Mouse (Mus musculus) liver, embryonic 14.5 days (tissue): ENCODE data around the gene Anxa7. TPM values are rescaled to one million over a fixed set of nuclear protein-coding genes. Genes with fewer than 3 reads are reported as not detected.

Source experiments
- ATAC-seq: fragments of 200-750 bp; cut with Nextera tagmentation; 2 replicates; pipeline ENCODE4 v1.8.0; 2017; ENCODE audit warnings: moderate number of reproducible peaks, mild to moderate bottlenecking, moderate library complexity; ENCODE audit not compliant: insufficient read depth
- DNase-seq, 3 experiments: peaks; one replicate each; pipeline ENCODE4 v3.0.0-alpha.2; 2012 to 2013; ENCODE audit warnings: low read depth in 3 of 3, low spot score in 3 of 3
- H3K27ac ChIP-seq: fragments of 300-500 bp; sonication (generic); 2 replicates; pipeline ENCODE4 v1.5.1; 2014; ENCODE audit warnings: moderate library complexity, mild to moderate bottlenecking, control low read depth, inconsistent platforms
- H3K27me3 ChIP-seq: fragments of 300-500 bp; sonication (generic); 2 replicates; pipeline ENCODE4 v1.6.1; 2014; ENCODE audit warnings: mild to moderate bottlenecking, low read length, moderate library complexity; ENCODE audit not compliant: control insufficient read depth, insufficient read depth
- H3K36me3 ChIP-seq: fragments of 300-500 bp; sonication (generic); replicated peaks from 2 replicates; pipeline ENCODE4 v1.6.1; 2014; ENCODE audit warnings: low read depth; ENCODE audit not compliant: control insufficient read depth, insufficient read depth
- H3K4me1 ChIP-seq, 2 experiments: fragments of 200-500 bp in 1 of 2; fragments of 300-500 bp in 1 of 2; sonication (generic) in 1 of 2; replicated peaks; 2 replicates each; pipeline ENCODE4 v1.6.1; 2012 to 2014; ENCODE audit warnings: antibody characterized with exemption in 1 of 2, inconsistent platforms in 1 of 2, low read length in 1 of 2; ENCODE audit not compliant: control insufficient read depth in 2 of 2, insufficient read depth in 2 of 2
- H3K4me2 ChIP-seq: fragments of 300-500 bp; sonication (generic); 2 replicates; pipeline ENCODE4 v1.6.1; 2014; ENCODE audit warnings: low read depth, mild to moderate bottlenecking, control low read depth, moderate library complexity
- H3K4me3 ChIP-seq, 2 experiments: fragments of 200-500 bp in 1 of 2; fragments of 300-500 bp in 1 of 2; sonication (generic) in 1 of 2; 2 replicates each; pipeline ENCODE4 v1.5.1; 2012 to 2014; ENCODE audit warnings: low read depth in 2 of 2, low read length in 2 of 2, mild to moderate bottlenecking in 2 of 2, control low read depth in 1 of 2, inconsistent platforms in 1 of 2, moderate library complexity in 1 of 2; ENCODE audit not compliant: insufficient read depth in 1 of 2
- H3K9ac ChIP-seq: fragments of 300-500 bp; sonication (generic); replicated peaks from 2 replicates; pipeline ENCODE4 v1.6.1; 2014; ENCODE audit warnings: mild to moderate bottlenecking, control low read depth, moderate library complexity
- H3K9me3 ChIP-seq: fragments of 300-500 bp; sonication (generic); 2 replicates; pipeline ENCODE4 v1.6.1; 2016; ENCODE audit warnings: low read length, mixed read lengths; ENCODE audit not compliant: control insufficient read depth
- CTCF ChIP-seq: IDR thresholded peaks from 2 replicates; pipeline ENCODE4 v1.5.1; 2016; ENCODE audit warnings: antibody characterized with exemption, low read depth, control low read depth
- EP300 ChIP-seq: IDR thresholded peaks from 2 replicates; pipeline ENCODE4 v1.6.1; 2016; ENCODE audit warnings: antibody characterized with exemption, low read depth
- WGBS: fragments of 180-500 bp; shearing (Covaris S2); extraction: QIAGEN DNeasy Blood & Tissue Kit; methylation state at CpG from one replicate; pipeline ENCODE4 v1.1.7; 2014; ENCODE audit not compliant: insufficient replicate concordance; 5-methylcytosine and 5-hydroxymethylcytosine counted together
- polyA plus RNA-seq, 2 experiments: library from polyadenylated mRNA; depleted of rRNA in 1 of 2; stranded (reverse) in 1 of 2; unstranded in 1 of 2; fragments of >200 nt; fragmentation: Nextera tagmentation in 1 of 2; extraction: Ambion mirVana in 1 of 2; gene quantifications; 2 replicates each; pipeline versions ENCODE4 v1.2.1 to v1.2.3; 2012 to 2014

Gene Anxa7
- polyA plus RNA-seq, 2 experiments = 36.6 to 41.6 TPM

DNA sequence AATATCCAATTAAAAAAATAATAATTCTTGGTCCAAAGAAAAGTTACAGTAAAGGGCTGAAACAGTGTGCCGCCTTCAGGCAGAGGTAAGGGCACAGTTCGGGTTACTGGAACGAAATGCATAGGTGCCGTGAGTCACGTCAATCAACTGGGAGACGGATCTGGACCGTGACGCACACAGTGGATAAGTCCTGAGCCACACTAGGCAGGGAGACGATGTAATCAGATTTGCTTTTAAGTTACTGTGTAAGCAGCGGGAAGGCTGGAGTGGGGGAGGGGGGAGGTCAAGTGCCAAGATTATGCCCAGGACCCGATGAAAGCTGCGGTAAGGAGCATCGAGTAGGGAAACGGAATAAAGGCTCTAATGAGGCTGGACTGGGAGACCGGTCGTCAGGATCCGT is 37.7 kb downstream of the Anxa7 start:
- DNase-seq (no peak), ATAC-seq (no peak)
- Histone ChIP-seq H3K36me3 (no peaks in the 10 kb centered on the region), H3K9me3 (no peaks in the 10 kb centered on the region), H3K27ac (no peak overlapping the region), H3K4me3 (no peak overlapping the region), H3K27me3 (no peaks in the 10 kb centered on the region), H3K4me2 (no peak overlapping the region), H3K9ac (no peak overlapping the region), H3K4me1 (no peaks in the 10 kb centered on the region)
- 69% methylated on average over 17 of the region's 17 CpGs for WGBS
- TF ChIP-seq EP300 (no peak), CTCF (no peak)

GRCm38 (mm10) chr14:20436976-20437375 is 43.0 kb downstream of the Anxa7 start:
- no peak for TF ChIP-seq CTCF
- H3K36me3 ChIP-seq = no peaks in the 10 kb centered on the region
- H3K9me3 ChIP-seq = no peaks in the 10 kb centered on the region
- H3K9ac ChIP-seq = no peak overlapping the region
- H3K4me1 ChIP-seq = no peaks in the 10 kb centered on the region
- no peaks in the 10 kb centered on the region for H3K27me3 ChIP-seq
- 45% methylated on average over 6 of the region's 6 CpGs for WGBS
- DNase-seq (no peak), ATAC-seq (no peak)
- H3K4me2 ChIP-seq = no peak overlapping the region
- H3K4me3 ChIP-seq = no peak overlapping the region
- no peak overlapping the region for H3K27ac ChIP-seq

- ATAC-seq = no peak
- WGBS = 57% methylated on average over 4 of the region's 4 CpGs
- Histone ChIP-seq H3K27me3 (no peaks in the 10 kb centered on the region), H3K27ac (no peak overlapping the region), H3K4me3 (no peak overlapping the region), H3K36me3 (no peaks in the 10 kb centered on the region), H3K4me1 (no peaks in the 10 kb centered on the region), H3K9me3 (no peaks in the 10 kb centered on the region), H3K4me2 (no peak overlapping the region), H3K9ac (no peak overlapping the region)
- no peak for DNase-seq
- TF ChIP-seq EP300 (no peak), CTCF (no peak)
Observed at GRCm38 (mm10) chr14:20432420-20432819, 47.5 kb downstream of the Anxa7 start.

GRCm38 (mm10) chr14:20431726-20432125 is 48.2 kb downstream of the Anxa7 start:
- Histone ChIP-seq H3K9ac (no peak overlapping the region), H3K4me2 (no peak overlapping the region), H3K36me3 (no peaks in the 10 kb centered on the region), H3K4me3 (no peak overlapping the region), H3K4me1 (no peaks in the 10 kb centered on the region), H3K27me3 (no peaks in the 10 kb centered on the region), H3K9me3 (no peaks in the 10 kb centered on the region), H3K27ac (no peak overlapping the region)
- ATAC-seq (no peak), DNase-seq (no peak)
- TF ChIP-seq CTCF (no peak), EP300 (no peak)
- 62% methylated on average over 6 of the region's 6 CpGs for WGBS

GRCm38 (mm10) chr14:20429833-20430232 is 50.1 kb downstream of the Anxa7 start:
- DNase-seq (no peak), ATAC-seq (no peak)
- H3K27ac ChIP-seq = no peak overlapping the region
- H3K4me3 ChIP-seq = no peak overlapping the region
- no peaks in the 10 kb centered on the region for H3K4me1 ChIP-seq
- TF ChIP-seq EP300 (no peak), CTCF (no peak)
- H3K4me2 ChIP-seq = no peak overlapping the region
- no peaks in the 10 kb centered on the region for H3K36me3 ChIP-seq
- no peaks in the 10 kb centered on the region for H3K9me3 ChIP-seq
- no peak overlapping the region for H3K9ac ChIP-seq
- WGBS = 55% methylated on average over 1 of the region's 1 CpGs
- H3K27me3 ChIP-seq = no peaks in the 10 kb centered on the region
